ENCODE assay signal across 8 mouse cellular contexts in the genomic region with DNA sequence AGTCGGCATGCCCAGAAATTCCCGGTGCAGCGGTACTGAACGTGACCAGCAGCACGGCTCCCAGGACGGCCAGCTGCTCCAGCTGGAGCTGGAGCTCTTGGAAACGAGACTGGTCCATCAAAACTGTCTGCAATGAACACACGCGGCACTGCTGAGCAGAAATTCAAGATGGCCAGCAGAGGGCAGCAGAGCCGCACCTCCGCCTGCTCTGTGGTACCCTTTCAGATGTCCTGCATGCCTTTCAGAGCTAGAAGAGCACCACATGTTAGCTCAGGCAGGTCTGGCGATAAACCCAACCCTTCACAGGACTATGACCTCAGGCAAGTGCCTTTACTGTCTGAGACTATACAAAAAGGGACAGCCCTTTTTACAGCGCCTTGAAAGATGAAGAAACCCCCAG. TPM values are rescaled to one million over a fixed set of nuclear protein-coding genes. Genes with fewer than 3 reads are reported as not detected.
DNase-seq lines count a peak whose midpoint lies in the region; ATAC-seq lines count a peak whose summit lies in the region.

No protein-coding gene starts in this region.

- peak; percentile 92 for ATAC-seq in hindbrain, embryonic 14.5 days (ENCODE audit: low FRiP score)

- 8% methylated on average over 13 of the region's 13 CpGs for WGBS in hindbrain, embryonic 14.5 days

- no peak overlapping the region for H3K27ac ChIP-seq in hindbrain, embryonic 14.5 days

- H3K9ac ChIP-seq in hindbrain, embryonic 14.5 days, result no peak overlapping the region

- peaks cover 53% of the 10 kb centered on the region for H3K36me3 ChIP-seq in hindbrain, embryonic 14.5 days (replicated peaks; ENCODE audit: control insufficient read depth, insufficient read depth)

- no peaks in the 10 kb centered on the region for H3K4me1 ChIP-seq in hindbrain, embryonic 14.5 days (replicated peaks; ENCODE audit: control insufficient read depth, insufficient read depth, low read length)

- H3K4me3 ChIP-seq in hindbrain, embryonic 14.5 days (replicated peaks; ENCODE audit: low read length), result no peak overlapping the region

- H3K27me3 ChIP-seq in hindbrain, embryonic 14.5 days (ENCODE audit: control insufficient read depth, insufficient read depth, low read length), result no peaks in the 10 kb centered on the region

- no peaks in the 10 kb centered on the region for H3K9me3 ChIP-seq in hindbrain, embryonic 14.5 days (ENCODE audit: control insufficient read depth, low read length)

- DNase-seq in Muller cell, postnatal 12 days (ENCODE audit: inconsistent ontology term), result peak; percentile 68
- DNase-seq in cerebellum, postnatal 10 days, result peak; percentile 90 to 91
- DNase-seq in frontal cortex, postnatal 25 days (ENCODE audit: low spot score in 2 of 2), result peak; percentile 68 to 81
- DNase-seq in hindbrain, embryonic 14.5 days (ENCODE audit: low spot score), result peak; percentile 92
- DNase-seq in layer of hippocampus, postnatal 36 days, result peak; percentile 68 to 80
- DNase-seq in lung, postnatal 25 days (ENCODE audit: low spot score), result peak; percentile 71
- DNase-seq in retina, postnatal 7 days (ENCODE audit: low read depth, low spot score), result peak; percentile 75
- peak; percentile 49 to 59 for DNase-seq in urinary bladder, adult 18-20 months (ENCODE audit: low spot score in 2 of 2)

- no peak overlapping the region for H3K4me2 ChIP-seq in hindbrain, embryonic 14.5 days (replicated peaks)

RNA-seq across cellular contexts. Expression of a gene that starts 26.6 kb away (rescaled TPM):
- 50.8 and 71.0 TPM in 2 replicates for polyA plus RNA-seq in hindbrain, embryonic 14.5 days (2014; fragmentation: Nextera tagmentation; extraction: Ambion mirVana)
- 10 to 100 TPM; 40.8 to 44.0 TPM for total RNA-seq in layer of hippocampus, postnatal 36 days (2021)

RNA-seq across cellular contexts. Expression of a gene that starts 30.8 kb away (rescaled TPM):
- 0.35 TPM in 1 of 2 replicates, not detected in the other for polyA plus RNA-seq in hindbrain, embryonic 14.5 days (2014; fragmentation: Nextera tagmentation; extraction: Ambion mirVana)
- total RNA-seq in layer of hippocampus, postnatal 36 days (2021), result not detected

RNA-seq across cellular contexts. Expression of a gene that starts 57.3 kb away (rescaled TPM):
- polyA plus RNA-seq in hindbrain, embryonic 14.5 days (2014; fragmentation: Nextera tagmentation; extraction: Ambion mirVana), result 1.6 TPM in 2 replicates
- total RNA-seq in layer of hippocampus, postnatal 36 days (2021), result 1 to 10 TPM; 1.9 to 2.2 TPM
